Mouse (Mus musculus) heart, embryonic 10.5 days (tissue): ENCODE measurements around the gene Tmem139. TPM values are rescaled to one million over a fixed set of nuclear protein-coding genes. Genes with fewer than 3 reads are reported as not detected.

Experiments used
- DNase-seq: peaks from one replicate; pipeline ENCODE4 v3.0.0-alpha.2; 2017; ENCODE audit warnings: low spot score
- H3K27ac ChIP-seq: fragments of 300-500 bp; sonication (generic); 2 replicates; pipeline ENCODE4 v1.5.1; 2016; ENCODE audit warnings: mild to moderate bottlenecking
- H3K27me3 ChIP-seq: fragments of 300-500 bp; sonication (generic); 2 replicates; pipeline ENCODE4 v1.6.1; 2016; ENCODE audit warnings: mild to moderate bottlenecking; ENCODE audit not compliant: poor library complexity, insufficient read depth, severe bottlenecking
- H3K36me3 ChIP-seq: fragments of 300-500 bp; sonication (generic); 2 replicates; pipeline ENCODE4 v1.6.1; 2016; ENCODE audit warnings: mild to moderate bottlenecking, moderate library complexity
- H3K4me1 ChIP-seq: fragments of 300-500 bp; sonication (generic); 2 replicates; pipeline ENCODE4 v1.6.1; 2016; ENCODE audit warnings: mild to moderate bottlenecking
- H3K4me3 ChIP-seq: fragments of 300-500 bp; sonication (generic); 2 replicates; pipeline ENCODE4 v1.5.1; 2016; ENCODE audit warnings: mild to moderate bottlenecking, moderate library complexity
- H3K9me3 ChIP-seq: fragments of 300-500 bp; sonication (generic); 2 replicates; pipeline ENCODE4 v1.6.1; 2016; ENCODE audit warnings: mild to moderate bottlenecking, moderate library complexity
- WGBS: fragments of 180-500 bp; shearing (Covaris S2); methylation state at CpG from one replicate; pipeline ENCODE4 v1.1.7; 2016; 5-methylcytosine and 5-hydroxymethylcytosine counted together
- polyA plus RNA-seq: library from polyadenylated mRNA; unstranded; fragments of >200 nt; fragmentation: Nextera tagmentation; extraction: Ambion mirVana; gene quantifications from 2 replicates; pipeline ENCODE4 v1.2.1, GENCODE M21; 2016

The Tmem139 gene
- polyA plus RNA-seq, 1 experiment from 2014 or later, result 0.41 TPM

- Histone ChIP-seq H3K4me1 (no peaks in the 10 kb centered on the region), H3K36me3 (no peaks in the 10 kb centered on the region), H3K27me3 (peaks cover 8% of the 10 kb centered on the region; the same call in 1 of the 2 replicates), H3K4me3 (no peak overlapping the region), H3K9me3 (no peaks in the 10 kb centered on the region), H3K27ac (no peak overlapping the region)
- WGBS, result 76% methylated on average over 4 of the region's 4 CpGs
- DNase-seq, result no peak
Measured at GRCm38 (mm10) chr6:42251791-42252190, 10.0 kb upstream of the Tmem139 start.

DNA sequence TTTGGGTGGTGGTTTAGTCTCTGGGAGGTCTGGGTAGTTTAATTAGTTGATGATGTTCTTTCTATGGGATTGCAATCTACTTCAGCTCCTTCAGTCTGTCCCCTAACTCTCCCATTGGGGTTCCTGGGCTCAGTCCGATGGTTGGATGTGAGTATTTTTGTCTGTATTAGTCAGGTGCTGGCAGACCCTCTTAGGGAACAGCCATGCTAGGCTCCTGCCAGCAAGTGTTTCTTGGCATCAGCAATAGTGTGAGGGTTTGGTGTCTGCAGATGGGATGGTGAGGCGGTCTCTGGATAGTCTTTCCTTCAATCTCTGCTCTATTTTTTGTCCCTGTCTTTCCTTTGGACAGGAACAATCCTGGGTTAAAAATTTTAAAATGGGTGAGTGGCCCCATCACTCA is 8.7 kb upstream of the Tmem139 start:
- no peak overlapping the region for H3K27ac ChIP-seq
- no peaks in the 10 kb centered on the region for H3K27me3 ChIP-seq
- no peak for DNase-seq
- H3K4me1 ChIP-seq, result no peaks in the 10 kb centered on the region
- no peak overlapping the region for H3K4me3 ChIP-seq
- no peaks in the 10 kb centered on the region for H3K36me3 ChIP-seq
- 73% methylated on average over 2 of the region's 2 CpGs for WGBS
- no peaks in the 10 kb centered on the region for H3K9me3 ChIP-seq

DNA sequence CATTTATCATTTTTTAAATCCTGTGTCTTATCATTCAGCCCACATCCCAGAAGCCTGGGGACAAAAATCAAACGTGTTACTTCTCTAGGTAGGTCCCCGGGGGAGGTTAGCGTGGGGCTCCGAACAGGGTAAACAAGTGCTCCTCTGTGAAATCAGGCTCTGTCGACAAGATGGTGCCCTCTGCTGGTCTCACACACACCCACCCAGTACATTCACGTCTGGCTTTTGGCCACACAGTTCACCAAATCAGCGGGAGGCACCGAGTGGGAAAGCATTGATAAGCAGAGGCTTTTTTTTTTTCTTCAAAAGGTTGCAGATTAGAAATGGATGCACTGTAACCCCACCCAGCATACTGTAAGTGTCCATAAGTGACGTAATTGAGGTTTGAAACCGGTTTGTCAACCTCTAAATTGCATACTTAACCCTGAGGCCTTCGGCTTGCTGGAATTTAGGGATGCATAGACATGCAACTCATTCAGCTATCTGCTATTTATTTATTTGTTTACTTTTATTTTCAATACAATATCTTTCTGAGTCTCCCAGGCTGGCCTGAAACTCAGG is 4.4 kb upstream of the Tmem139 start:
- peaks cover 6% of the 10 kb centered on the region for H3K4me1 ChIP-seq
- 16% methylated on average over 11 of the region's 11 CpGs for WGBS
- no peak overlapping the region for H3K4me3 ChIP-seq
- no peaks in the 10 kb centered on the region for H3K36me3 ChIP-seq
- no peak overlapping the region for H3K27ac ChIP-seq
- DNase-seq, result peak; percentile 87
- H3K9me3 ChIP-seq, result no peaks in the 10 kb centered on the region
- H3K27me3 ChIP-seq, result no peaks in the 10 kb centered on the region; the same call in 1 of the 2 replicates

DNA sequence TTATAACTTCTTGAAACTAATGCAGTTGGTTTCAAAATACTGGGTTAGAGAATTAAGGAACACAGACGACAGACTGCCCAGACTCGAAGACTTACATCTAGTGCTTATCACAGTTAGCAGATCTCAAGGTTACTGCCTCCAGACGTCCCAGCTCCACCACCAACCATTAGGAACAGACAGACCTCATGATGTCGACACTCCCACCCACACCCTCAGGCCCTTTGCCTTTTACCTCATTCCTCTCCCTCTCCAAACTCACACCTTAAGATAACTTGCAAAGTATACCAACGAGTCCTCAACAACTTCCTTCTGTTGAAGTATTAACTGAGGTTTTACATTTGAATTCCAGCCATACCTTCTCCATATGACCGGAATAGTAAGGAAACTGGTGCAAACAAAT is 1.3 kb upstream of the Tmem139 start:
- Histone ChIP-seq H3K4me3 (no peak overlapping the region), H3K27me3 (peaks cover 6% of the 10 kb centered on the region; the same call in 1 of the 2 replicates), H3K36me3 (no peaks in the 10 kb centered on the region), H3K4me1 (peaks cover 6% of the 10 kb centered on the region), H3K9me3 (no peaks in the 10 kb centered on the region), H3K27ac (no peak overlapping the region)
- DNase-seq, result no peak
- 48% methylated on average over 6 of the region's 6 CpGs for WGBS

- Histone ChIP-seq H3K27ac (peak within 1 kb of the TSS; percentile 93), H3K9me3 (no peaks in the 10 kb centered on the region), H3K27me3 (peaks cover 6% of the 10 kb centered on the region; the same call in 1 of the 2 replicates), H3K4me1 (peaks cover 11% of the 10 kb centered on the region), H3K4me3 (peak within 1 kb of the TSS; percentile 73), H3K36me3 (peaks cover 26% of the 10 kb centered on the region)
- WGBS, result under 1% methylated on average over 50 of the region's 51 CpGs
- DNase-seq, result peak; percentile 100
Measured at GRCm38 (mm10) chr6:42264626-42265312, 3.0 kb downstream of the Tmem139 start, which contains the start of gene Casp2. Gene Casp2 (plus strand): TSS chr6:42264985.

DNA sequence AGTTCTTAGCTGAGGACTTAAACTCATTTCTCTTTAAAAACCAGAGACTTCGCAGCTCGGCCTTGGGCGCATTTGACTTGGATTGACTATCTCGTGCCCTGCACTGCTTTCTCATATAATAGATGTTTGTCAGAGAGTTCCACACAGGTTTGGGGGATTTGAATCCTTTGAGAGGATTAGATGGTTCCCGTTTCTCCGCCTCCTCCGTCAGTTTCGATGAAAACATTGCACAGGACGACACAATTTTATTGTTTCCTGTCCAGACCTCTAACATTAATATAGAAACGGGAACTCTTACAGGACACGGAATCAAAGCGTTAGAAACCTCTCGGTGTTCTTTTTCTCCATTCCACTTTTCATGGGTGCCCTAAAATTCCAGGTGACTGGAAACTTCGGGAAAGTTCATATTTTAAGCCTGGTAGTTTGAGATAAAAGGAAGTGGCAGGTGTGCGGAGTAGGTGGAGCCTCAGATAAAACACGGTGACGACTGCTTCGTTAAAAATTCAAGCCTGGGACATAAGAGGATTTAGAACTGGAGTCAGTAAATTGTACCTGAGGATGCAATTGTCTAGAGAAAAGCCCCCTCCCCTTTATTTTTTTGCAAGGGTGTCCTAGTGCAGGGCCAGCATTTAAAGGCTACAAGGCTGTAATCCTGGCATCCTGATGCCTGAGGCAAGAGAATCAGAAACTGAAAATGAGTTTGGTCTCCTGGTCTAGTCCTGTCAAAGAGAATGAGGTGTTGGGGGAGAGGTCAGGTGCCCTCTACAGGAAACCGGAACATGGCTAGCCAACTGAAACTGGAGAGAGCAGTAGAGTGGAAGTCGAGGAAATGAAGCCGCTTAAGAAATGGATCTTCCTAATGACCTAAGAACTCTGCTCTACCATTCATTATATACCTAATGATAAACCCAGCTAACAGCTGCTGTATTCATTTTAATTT is 3.9 kb downstream of the Tmem139 start:
- Histone ChIP-seq H3K27ac (peak overlapping the region; percentile 93), H3K4me3 (peak overlapping the region; percentile 73), H3K36me3 (peaks cover 34% of the 10 kb centered on the region), H3K27me3 (peaks cover 6% of the 10 kb centered on the region; the same call in 1 of the 2 replicates), H3K9me3 (no peaks in the 10 kb centered on the region), H3K4me1 (peaks cover 15% of the 10 kb centered on the region)
- under 1% methylated on average over 21 of the region's 21 CpGs for WGBS
- no peak for DNase-seq

- no peak for DNase-seq
- Histone ChIP-seq H3K9me3 (no peaks in the 10 kb centered on the region), H3K36me3 (peaks cover 84% of the 10 kb centered on the region), H3K27me3 (no peaks in the 10 kb centered on the region), H3K27ac (no peak overlapping the region), H3K4me1 (0 out of 2 replicates have a peak, but pooled peaks cover 9% of the 10 kb centered on the region), H3K4me3 (no peak overlapping the region)
Measured at GRCm38 (mm10) chr6:42270817-42271216, 9.0 kb downstream of the Tmem139 start.

- DNase-seq, result no peak
- Histone ChIP-seq H3K27ac (no peak overlapping the region), H3K27me3 (no peaks in the 10 kb centered on the region), H3K4me1 (no peaks in the 10 kb centered on the region), H3K4me3 (no peak overlapping the region), H3K36me3 (peaks cover 95% of the 10 kb centered on the region), H3K9me3 (no peaks in the 10 kb centered on the region)
- 78% methylated on average over 2 of the region's 2 CpGs for WGBS
Measured at GRCm38 (mm10) chr6:42276151-42276550, 14.4 kb downstream of the Tmem139 start.

DNA sequence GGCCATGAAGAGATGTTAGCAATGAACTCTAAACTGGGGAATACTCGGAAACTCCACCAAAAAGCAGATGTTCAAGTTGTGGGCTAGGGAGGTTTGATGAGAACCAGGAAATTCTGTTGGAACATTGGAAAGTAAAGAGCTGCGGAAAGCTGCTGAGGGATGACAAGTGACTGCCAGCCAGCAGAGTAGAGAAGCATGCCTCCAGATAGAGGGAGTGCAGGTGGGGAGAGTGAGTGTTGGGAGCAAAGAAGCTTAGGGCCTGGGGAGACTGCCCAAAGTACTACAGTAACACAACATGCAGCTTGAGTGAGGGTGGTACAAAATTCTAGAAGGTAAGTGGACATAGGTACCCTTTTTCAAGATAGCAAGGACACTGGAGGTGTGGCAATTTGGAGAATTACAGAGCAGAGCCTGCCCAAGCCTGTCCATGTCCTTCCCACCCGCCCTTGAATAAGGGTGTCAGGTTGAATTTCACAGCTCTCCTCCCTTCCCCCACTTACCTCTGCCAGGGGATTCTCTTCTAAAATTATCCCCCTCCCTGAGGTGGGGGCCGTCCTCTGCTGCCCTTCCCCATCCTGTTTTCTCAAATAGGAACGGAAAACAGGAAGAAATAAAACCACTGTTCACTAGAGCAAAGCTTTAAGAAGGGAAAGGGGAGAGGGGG is 21.2 kb downstream of the Tmem139 start:
- no peak for DNase-seq
- H3K27ac ChIP-seq, result peak overlapping the region; percentile 3; the same call in 1 of the 2 replicates
- WGBS, result 47% methylated on average over 5 of the region's 5 CpGs
- H3K4me1 ChIP-seq, result peaks cover 19% of the 10 kb centered on the region
- peaks cover 62% of the 10 kb centered on the region for H3K36me3 ChIP-seq
- H3K4me3 ChIP-seq, result no peak overlapping the region
- H3K27me3 ChIP-seq, result no peaks in the 10 kb centered on the region
- no peaks in the 10 kb centered on the region for H3K9me3 ChIP-seq

GRCm38 (mm10) chr6:42286448-42286847 is 24.7 kb downstream of the Tmem139 start, which contains the start of gene Clcn1:
Gene Clcn1 (plus strand): TSS chr6:42286685.
- no peak for DNase-seq
- H3K4me3 ChIP-seq, result no peak within 1 kb of the TSS
- H3K4me1 ChIP-seq, result peaks cover 19% of the 10 kb centered on the region
- H3K27me3 ChIP-seq, result no peaks in the 10 kb centered on the region
- H3K27ac ChIP-seq, result peak within 1 kb of the TSS; percentile 47
- WGBS, result 58% methylated on average over 4 of the region's 5 CpGs
- H3K36me3 ChIP-seq, result peaks cover 39% of the 10 kb centered on the region
- H3K9me3 ChIP-seq, result no peaks in the 10 kb centered on the region

DNA sequence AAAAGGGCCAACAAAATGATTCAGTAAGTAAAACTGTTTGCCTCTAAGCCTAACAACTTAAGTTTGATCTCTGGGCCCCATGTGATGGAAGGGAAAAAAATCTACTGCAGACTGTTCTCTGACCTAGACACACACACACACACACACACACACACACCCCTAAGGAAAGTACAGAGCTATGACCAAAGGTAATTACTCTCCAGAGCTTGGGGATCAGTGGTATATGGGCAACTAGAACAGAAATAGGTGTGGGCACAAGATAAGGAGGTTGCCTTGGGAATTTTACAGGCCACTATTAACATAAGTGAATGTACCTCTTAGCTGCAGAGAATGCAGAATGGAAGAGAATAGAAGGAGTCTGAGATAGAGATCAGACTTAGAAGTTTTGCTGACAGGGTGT is 25.8 kb downstream of the Tmem139 start:
- no peak for DNase-seq
- no peaks in the 10 kb centered on the region for H3K9me3 ChIP-seq
- no peak overlapping the region for H3K4me3 ChIP-seq
- H3K27me3 ChIP-seq, result no peaks in the 10 kb centered on the region
- H3K27ac ChIP-seq, result no peak overlapping the region
- H3K4me1 ChIP-seq, result peaks cover 19% of the 10 kb centered on the region
- peaks cover 36% of the 10 kb centered on the region for H3K36me3 ChIP-seq

- 88% methylated on average over 6 of the region's 6 CpGs for WGBS
- Histone ChIP-seq H3K4me3 (no peak overlapping the region), H3K27me3 (no peaks in the 10 kb centered on the region), H3K36me3 (peaks cover 41% of the 10 kb centered on the region), H3K4me1 (no peaks in the 10 kb centered on the region), H3K27ac (no peak overlapping the region), H3K9me3 (no peaks in the 10 kb centered on the region)
- DNase-seq, result no peak
Measured at GRCm38 (mm10) chr6:42293327-42293726, 31.6 kb downstream of the Tmem139 start.
